Mouse (Mus musculus): ENCODE data around the gene Spp2. TPM values are rescaled to one million over a fixed set of nuclear protein-coding genes. Genes with fewer than 3 reads are reported as not detected.

The Spp2 gene
- total RNA-seq (2021), result not detected

DNA sequence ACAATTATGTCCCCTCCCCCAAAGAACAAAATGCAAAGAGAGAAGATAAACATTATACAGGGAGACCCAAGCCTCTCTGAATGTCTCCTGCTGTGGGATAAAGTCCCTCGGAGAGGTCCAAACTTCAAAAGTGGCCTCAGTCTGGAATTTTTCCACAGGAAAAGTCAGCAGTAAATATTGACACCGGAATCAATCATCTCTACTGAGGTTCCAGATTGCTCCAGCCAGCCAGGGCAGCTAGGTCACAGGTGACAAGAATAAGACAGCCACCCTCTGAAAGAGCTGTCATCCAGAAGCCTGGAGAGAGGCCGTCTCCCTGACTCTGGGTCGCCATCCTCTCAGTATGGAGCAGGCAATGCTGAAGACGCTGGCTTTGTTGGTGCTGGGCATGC lies at the start of gene Spp2:
Gene Spp2 (plus strand): TSS at position 155 of the 392 bp plus-strand sequence.
- no peak for DNase-seq

DNA sequence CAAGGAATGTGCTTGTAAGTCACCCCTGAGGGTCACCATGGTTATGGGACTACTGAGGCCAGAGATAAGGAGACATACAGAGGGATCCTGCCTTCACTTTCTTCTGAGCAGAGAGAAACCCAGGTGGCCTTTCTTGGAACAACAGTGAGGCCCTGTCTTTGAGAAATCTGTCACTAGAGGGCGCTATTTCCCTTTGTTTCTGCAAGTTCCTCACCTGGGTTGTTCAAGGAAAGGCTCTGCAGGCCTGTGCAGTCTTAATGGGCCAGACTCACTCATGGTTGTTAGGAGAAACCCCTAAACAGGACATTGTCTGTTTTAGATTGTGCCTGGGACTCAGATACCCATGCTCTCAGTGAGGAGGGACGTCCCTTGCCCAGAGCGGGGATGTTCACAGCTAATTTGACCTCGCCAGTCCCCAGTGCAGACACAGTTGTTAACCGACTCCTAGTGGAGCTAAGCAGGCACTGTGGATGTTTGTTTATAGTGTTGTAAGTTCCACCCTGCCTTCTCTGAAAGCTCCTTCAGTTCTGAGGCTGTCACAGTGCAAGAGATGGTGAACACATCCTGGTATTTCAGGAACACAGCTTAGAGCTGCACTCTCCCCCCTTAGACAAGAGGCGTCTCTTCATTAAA lies 49.2 kb upstream of the Spp2 start:
- DNase-seq, result peak; percentile 68

DNA sequence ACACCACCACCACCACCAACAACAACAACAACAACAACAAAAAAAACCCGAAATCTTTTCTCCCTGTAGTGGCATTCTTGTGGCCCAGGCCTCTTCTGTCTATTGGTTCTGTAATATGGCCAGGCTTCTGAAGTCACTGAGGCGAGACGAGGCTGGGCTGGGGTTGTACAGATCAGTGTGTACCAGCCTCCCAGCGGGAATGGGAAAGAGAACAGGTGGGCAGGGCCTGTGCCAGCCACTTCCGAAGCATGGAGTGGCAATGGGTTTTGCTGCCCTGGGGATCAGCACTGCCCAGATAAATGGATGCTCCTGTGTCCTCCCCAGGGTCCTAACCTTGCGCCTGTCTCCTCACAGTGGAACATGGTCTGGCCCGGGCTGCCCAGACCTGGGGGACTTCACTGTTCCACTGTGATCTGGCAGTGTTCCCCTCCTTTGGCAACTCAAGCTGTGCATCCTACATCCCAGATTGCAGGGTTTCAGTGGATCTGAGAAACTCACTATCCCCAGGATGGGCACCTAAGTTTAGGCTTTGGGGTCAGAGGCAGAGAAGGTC lies 48.6 kb upstream of the Spp2 start:
- no peak for DNase-seq

DNA sequence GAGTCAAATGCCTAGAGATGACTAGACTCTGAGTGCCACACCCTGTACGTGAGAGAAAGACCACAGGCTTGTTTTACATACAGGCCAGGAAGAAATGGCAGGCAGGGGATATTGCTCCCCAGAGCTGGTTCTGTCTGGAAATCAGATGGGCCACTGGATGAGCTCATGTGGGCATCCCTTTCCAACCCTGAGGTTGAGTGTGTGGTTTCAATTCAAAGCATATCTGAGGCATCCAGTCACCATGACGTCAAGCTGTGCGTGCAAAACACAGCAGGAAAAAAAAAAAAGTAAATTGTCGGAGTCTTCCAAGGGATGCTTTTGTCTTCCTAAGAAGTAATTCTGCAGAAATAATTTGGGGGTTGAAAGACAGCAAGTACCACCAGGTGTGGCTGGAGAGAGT lies 45.7 kb upstream of the Spp2 start:
- DNase-seq, result no peak

DNA sequence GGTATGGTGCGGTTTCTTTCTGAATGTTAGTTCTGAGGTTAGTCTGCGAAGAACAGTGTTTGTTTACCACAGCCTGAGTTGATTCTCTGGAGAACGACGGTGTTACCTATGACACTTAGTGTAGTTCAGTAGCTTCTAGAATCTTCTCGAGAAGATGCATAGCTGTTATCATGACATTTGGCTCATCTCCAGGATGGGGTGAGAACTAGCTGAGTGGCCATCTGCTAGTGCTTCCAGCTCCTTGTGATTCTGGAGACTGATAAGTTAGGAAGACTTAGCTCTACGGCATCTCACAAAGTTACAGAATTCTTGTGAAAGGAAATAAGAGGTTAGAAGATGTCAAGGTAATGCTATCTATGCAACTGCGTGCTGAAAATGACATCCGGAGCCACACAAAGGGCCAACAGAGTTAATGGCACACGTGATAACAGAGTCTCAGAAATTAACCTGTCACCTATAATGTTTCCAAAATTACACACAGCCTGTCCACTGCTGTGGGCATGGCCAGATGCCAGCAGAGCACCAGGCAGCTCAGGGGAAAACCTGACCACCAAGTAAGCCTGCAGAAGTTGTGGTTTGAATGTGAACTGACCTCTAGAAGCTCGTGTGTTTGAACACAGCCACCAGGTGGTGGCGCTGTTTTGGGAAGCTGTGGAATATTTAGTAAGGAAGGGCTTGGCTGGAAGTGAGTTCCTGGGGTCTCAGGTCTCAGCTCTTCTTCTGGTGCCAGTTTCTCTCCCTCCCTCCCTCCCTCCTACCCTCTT lies 39.7 kb upstream of the Spp2 start:
- DNase-seq, result no peak

DNA sequence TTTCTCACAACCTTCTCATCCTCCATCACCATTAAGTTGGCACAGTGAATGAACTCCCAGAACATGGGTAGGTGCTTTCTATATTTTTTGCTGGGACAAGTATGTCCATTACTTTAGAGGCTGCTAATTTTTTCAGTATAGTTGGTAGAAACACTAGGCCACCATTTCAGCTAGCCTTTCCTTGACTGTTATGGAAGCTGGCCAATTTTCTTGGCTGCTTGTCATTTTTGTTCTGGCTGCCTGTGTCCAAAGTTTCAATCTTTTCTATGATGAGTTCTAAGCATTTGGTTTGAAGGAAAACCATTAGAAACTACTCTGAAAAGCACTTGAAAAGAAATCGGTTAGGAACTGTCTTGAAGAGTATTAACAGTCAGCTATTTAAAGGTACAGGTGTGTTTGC lies 28.3 kb upstream of the Spp2 start:
- DNase-seq, result no peak

DNA sequence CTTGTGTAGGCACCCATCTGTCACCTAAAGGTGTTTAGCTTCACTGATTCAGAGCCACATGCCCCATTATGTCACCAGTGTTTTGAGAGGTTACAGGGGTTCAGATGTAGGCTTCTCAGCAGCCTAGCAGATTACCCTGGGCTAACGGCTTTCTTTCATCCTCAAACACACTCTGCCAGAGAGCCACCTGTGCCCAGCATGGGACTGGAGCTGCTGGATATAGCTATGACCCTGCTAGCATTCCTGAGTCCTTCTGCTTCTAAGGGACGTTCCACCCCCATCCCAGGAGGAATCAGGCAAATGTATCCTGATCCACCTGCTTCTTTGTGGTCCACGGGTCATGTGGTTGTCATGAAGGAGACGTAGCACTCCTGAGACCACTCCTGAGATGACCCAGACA lies 15.1 kb upstream of the Spp2 start:
- no peak for DNase-seq

DNA sequence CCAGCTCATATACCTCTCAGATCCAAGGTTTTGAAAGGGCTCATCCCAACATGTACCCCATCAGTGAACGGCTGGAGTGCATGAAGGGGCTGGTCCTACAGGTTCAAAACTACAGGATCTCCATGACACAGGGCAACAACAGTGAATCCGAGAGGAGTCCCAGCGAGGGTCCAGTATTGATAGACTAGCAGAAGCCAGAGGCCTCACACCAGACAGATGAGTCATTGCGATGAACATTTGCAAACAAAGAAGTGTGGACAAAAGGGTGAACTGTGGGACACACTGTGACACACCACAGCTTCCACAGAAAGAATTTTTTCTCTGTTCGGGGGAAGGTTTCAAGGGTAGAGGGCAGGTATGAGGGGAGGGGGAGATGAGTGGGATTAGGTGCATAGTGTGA lies 13.4 kb upstream of the Spp2 start:
- DNase-seq, result no peak

DNA sequence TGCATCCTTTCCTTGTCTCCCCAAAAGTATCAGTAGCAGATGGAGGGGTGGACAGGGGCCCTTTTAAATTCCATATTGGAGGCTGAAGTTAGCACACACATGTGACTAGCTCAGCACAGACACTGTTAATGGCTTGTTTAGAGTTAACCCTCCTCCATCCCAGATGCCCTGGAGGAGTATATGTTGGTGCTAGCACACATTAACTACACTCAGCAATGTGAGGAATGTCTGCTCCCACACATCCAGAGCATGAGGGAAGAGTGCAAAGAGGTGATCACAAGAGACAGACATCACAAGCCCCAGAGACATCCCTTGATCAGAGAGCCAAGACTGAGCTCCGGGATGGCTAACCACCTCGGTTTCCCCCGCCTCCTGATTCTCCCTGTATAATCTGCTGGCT lies 3.4 kb upstream of the Spp2 start:
- no peak for DNase-seq

DNA sequence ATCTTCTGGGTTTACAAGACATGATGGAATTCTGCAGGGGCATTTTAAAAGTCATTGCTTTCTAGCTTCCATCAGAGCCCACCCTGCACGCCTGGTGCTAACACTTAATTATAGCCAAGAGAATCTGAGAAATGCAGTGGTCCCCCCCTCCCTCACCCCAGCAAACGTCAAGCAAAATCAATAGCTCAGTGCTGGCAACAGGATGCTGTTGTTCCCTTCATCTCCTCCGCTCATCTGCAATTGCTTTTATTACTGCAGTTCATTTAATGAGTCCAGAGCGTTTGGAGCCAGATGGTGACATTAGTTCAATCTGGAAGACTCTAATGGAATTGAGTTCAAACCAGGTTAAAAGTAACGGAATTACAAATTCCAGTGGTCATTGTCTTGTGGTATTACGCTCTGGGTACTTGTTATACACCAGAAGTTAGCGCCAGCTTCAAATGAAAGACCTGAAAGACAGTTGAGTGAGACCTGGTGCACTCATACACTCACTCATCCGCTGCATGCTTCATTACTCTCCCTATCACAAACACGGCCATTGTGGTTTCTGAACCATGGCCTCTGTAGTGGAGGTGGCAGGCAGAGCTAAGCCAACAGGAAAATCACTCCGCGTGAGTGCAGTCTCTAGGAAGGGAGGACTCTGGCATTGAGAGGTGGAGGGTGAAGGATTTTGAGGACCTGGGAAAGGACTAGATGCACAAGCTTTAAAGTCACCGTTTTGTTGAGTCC lies 519 bp upstream of the Spp2 start:
- no peak for DNase-seq

DNA sequence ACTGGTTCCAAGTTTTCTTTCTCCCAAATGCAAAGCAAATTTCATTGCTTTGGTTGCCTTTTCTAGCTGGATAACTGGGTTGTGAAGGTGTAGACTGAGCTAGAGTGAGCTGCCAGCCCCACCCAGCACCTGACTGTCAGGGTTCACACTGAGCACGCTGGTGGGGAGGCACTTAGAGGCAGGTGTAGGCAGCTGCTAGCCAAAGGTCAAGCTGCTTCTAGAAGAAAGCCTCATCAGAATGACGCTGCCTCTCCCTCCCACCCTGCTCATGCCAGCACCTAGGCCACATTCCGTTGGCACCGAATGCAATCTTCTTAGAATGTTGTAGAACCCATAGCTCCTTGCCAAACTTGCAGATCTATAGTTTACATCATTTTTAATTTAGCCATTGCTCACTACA lies 1.6 kb downstream of the Spp2 start:
- no peak for DNase-seq

DNA sequence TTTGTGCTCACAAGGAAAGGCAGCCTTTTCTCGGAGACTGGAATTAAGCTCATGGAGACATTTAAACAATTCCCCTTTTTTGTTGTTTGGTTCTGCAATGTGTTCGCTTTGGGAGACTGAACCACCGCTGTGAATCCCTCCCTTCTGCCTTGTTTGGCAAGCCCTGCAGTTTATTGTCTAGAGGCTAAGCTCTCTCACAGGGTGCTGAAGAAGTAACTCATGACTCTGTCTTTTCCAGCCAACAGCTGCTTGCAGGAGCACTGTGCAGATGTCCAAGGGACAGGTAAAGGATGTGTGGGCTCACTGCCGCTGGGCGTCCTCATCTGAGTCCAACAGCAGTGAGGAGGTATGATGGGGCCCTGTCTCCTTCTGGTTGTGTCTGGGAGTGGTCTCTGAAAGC lies 5.3 kb downstream of the Spp2 start:
- no peak for DNase-seq

DNA sequence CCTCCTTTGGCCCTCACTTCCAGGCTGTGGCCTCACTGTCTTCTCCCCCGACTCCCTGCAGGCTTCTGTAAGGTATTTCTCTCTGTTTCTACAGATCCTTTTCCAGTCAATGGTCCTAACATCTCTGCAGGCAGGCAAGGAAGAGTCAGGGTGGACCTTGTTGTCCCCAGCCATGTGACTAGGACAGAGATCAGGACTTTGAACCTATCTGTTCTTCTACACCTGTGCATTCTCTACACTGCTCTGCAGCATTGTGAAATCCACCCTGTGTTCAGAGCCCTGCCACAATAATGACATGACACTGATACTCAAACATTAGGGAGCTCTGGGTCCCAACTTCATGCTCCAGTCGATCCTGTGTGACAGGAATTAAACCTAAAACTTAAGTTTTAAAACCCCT lies 12.2 kb downstream of the Spp2 start:
- DNase-seq, result no peak

DNA sequence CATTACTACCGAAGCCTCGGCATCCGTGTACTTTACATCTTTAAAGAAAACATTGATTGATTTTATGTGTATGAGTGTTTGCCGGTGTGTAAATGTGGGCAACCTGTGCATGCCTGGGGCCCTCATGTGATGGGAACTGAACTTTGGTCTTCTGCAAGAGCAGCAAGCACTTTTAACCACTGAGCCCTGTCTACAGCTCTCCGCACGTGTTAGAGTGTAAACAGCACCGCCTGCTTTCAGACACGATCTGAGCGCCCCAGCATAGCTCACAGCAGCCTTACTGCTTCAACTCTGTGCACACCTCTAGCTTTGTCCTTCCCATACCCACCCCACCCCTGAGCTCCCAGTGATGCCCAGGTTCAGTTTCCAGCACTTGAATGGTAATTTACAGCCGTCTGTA lies 15.3 kb downstream of the Spp2 start:
- DNase-seq, result no peak

DNA sequence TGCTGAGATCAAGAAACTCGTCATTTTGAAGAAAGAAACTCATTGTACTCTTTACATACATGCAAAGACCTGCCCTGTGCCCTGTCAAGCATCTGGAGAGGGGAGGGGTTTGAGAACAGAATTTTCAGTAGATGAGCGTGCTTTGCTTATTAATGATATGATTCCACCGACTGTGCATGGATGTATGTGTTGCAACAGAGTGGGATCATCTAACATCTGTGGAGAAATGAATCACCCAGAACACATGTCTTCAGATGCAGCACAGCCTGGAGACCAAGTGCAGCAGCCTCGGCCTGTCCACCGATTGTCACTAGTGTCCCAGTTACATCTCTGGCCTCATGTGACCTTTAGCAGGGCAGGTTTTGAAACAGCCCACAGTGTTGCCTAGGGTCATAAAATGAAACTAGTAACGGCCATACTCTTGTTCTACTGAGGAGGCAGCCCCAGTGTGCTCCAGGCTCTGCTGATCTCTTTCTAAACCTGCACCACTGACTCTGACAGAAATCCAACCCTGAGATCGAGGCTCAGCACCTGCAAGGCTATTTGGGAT lies 16.2 kb downstream of the Spp2 start:
- DNase-seq, result no peak

DNA sequence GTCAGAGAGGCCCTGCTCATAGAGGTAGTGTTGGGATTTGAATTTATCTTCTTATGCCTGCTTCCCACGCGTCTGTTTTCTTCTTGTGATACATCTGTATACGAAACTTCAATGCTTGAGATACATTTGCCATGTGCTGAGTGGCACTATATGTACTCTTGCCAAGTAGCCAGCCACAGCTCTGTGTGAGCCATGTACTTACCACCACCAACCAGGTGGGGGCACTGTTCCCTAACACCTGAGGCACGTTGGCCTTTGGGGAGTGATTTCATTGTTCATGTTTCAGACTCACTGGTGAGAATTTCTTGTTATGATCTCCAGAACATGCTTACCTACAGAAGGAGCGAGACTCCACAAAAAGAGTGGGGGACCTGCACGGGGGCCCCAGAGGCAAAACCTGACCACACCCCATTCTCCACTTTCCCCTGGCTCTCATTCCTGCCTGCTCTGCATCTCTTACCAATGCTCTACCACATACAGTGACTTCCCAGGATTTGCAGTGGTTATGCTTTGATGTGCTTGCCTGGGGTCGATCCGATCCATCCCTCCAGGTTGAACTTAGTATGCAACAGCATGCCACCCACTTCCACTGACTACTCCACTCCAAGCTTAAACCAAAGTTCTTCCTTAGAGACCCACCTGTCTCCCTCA lies 18.0 kb downstream of the Spp2 start:
- DNase-seq, result peak; percentile 88

DNA sequence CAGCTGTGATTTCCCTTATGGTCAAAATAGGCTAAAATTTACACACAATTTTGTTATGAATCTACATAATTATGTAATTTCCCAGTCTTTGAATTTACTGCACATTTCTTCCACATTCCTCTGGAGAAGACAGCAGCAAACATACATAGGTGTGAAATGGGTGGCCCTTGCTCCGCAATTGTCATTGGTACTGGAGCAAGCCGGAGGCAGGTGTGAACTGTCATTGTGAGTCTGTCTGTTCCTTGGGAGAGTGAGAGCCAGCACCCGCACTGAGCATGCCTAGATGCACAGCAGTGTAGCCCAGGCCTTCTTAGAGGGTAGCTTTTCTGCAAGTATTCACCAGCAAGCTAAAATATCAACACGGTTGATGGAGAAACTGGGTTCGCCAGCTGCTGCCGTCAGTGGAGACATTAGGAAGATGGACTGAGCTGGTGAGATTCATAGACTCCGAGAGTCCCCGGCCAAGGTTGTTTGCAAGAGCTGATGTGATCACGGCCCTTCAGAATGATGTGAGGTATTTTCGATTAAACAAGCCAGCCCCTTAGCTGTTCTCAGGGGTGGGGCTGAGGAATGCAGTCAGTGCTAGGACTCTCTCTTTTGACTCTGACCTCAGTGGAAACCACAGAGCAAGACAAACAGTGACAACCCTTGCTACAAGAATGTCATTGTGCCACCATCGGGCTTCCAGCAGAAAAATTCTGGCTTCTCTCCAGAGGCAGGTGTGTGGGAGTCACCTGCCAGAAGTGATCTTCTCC lies 21.4 kb downstream of the Spp2 start:
- DNase-seq, result no peak

DNA sequence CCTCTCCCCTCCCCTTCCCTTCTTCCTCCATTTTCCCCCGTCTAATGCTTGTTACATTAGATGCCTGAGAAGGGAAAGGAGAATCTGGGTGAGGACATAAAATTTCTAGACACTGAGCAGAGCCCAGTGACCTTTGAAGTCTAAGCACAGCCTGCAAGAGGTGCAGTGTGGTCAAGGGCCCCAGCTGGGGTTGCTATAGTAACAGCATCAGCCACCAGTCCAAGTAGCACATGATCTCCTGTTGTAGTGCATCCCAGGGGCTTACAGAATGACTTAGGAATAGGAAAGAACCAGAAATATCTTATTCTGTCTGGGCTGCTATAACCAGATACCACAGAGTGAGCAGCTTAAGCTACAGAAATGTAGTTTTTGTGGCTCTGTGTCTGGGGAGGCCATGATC lies 22.7 kb downstream of the Spp2 start:
- DNase-seq, result no peak

DNA sequence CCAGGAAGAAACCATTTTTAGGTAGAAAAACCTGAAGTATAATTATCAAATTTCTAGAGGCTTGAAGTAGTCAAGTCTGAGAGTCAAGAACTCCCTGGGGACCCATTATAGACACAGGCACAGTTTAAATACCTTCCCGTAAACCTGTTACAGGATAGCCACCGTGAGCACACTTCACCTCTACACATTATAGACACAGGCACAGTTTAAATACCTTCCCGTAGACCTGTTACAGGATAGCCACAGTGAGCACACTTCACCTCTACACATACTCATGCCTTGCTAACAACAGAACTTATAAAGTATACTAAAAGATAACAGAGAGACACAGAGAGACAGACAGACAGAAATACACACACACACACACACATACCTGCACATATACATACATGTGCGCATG lies 24.5 kb downstream of the Spp2 start:
- DNase-seq, result no peak

DNA sequence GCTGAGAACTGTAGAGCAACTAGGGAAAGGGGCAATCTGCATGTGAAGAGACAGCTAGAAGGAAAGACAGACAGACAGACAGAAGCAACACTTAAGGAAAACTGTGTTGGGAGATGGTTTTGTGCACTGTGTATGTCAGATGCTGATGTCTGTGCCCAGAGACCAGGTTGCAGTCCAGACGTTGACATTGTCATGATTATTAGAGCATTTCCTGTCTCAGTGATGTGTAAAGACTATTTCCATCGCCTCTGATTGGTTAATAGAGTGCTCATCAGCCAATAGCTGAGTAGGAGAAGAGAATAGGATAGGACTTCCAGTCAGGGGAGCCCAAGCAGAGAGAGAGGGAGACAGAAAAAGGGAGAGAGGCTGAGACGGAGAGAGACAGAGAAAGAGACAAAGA lies 25.8 kb downstream of the Spp2 start:
- DNase-seq, result no peak

DNA sequence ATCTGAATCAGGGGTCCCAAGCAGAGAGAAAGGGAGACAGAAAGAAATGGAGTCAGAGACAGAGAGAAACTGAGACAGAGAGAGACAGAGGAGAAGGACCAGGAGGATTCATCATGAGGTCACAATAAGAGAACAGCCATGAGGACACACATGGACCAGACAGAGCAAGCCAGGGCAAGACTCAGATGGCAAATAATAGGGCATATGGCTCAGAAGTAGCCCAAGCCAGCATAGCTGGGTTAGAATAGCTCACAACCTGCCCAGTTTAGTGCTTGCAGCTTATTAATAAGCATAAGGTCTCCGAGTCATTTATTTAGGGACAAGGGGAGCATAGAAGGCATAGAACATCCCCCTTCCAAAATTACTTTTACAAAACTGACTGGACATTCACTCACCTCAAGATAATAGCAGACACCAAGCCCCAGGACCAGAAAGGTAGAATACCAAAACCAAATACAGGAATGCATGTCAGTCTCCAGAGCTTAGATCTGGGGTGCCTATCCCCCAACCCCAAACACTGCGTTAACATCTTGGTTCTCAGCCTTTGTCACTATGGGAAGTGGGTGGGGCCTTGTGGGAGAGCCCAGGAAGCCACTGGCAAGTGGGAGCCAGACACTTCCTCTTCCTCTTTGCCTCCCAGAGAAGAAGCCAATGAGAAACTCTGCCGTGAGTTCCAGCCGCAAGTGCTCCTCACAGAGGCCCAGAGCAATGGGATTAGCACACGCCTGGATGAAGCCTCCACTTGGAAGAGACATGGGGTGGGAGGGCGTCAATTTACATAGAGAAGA lies 26.5 kb downstream of the Spp2 start:
- DNase-seq, result no peak
